ENCODE assay signal across 24 mouse cellular contexts in genomic region chr15:26291871-26292270, GRCm38 (mm10). TPM values are rescaled to one million over a fixed set of nuclear protein-coding genes. Genes with fewer than 3 reads are reported as not detected.
"Had no signal": no experiment of that assay in that cellular context is flagged by ENCODE, and none has a peak within 500 bp of the region (broad histone marks: within the 10 kb centered on the region; RNA-seq: fewer than 3 reads in every experiment).

No protein-coding gene starts in this region.

- H3K27me3 ChIP-seq: heart, embryonic 12.5 days; hindbrain, embryonic 15.5 days; intestine, embryonic 15.5 days; limb, embryonic 13.5 days; limb, embryonic 15.5 days; liver, embryonic 12.5 days had no signal

- DNase-seq: gastrocnemius, adult 2 months; gastrocnemius, postnatal 10 days; gastrocnemius, postnatal 25 days; heart, adult 18-20 months; heart, postnatal 10 days; heart, postnatal 4 days; kidney, adult 18-20 months; kidney, adult 8-10 months; kidney, postnatal 10 days; kidney, postnatal 25 days; layer of hippocampus, adult 9-11 months; layer of hippocampus, postnatal 36 days; left cerebral cortex, postnatal 4 days had no signal

- ATAC-seq: inflammation-experienced regulatory T-cells, adult 6 months; intestine, embryonic 15.5 days; intestine, postnatal 0 days; liver, embryonic 12.5 days had no signal

- H3K4me3 ChIP-seq: gastrocnemius, adult 2 months; heart, embryonic 10.5 days; heart, embryonic 12.5 days; hindbrain, embryonic 15.5 days; intestine, embryonic 15.5 days; limb, embryonic 13.5 days; limb, embryonic 15.5 days; liver, embryonic 12.5 days had no signal

- H3K9me3 ChIP-seq: heart, embryonic 10.5 days; heart, embryonic 12.5 days; hindbrain, embryonic 15.5 days; intestine, embryonic 15.5 days; limb, embryonic 13.5 days; limb, embryonic 15.5 days; liver, embryonic 12.5 days had no signal

- H3K36me3 ChIP-seq: heart, embryonic 10.5 days; heart, embryonic 12.5 days; hindbrain, embryonic 15.5 days; intestine, embryonic 15.5 days; limb, embryonic 13.5 days; limb, embryonic 15.5 days; liver, embryonic 12.5 days had no signal

- H3K4me2 ChIP-seq: heart, embryonic 12.5 days; hindbrain, embryonic 15.5 days; intestine, embryonic 15.5 days; limb, embryonic 13.5 days; limb, embryonic 15.5 days; liver, embryonic 12.5 days had no signal

- H3K4me1 ChIP-seq: heart, embryonic 10.5 days; heart, embryonic 12.5 days; hindbrain, embryonic 15.5 days; intestine, embryonic 15.5 days; limb, embryonic 13.5 days; limb, embryonic 15.5 days; liver, embryonic 12.5 days had no signal

- H3K27ac ChIP-seq: gastrocnemius, adult 2 months; heart, embryonic 10.5 days; hindbrain, embryonic 15.5 days; intestine, embryonic 15.5 days; limb, embryonic 13.5 days; limb, embryonic 15.5 days; liver, embryonic 12.5 days had no signal

- H3K9ac ChIP-seq: heart, embryonic 12.5 days; hindbrain, embryonic 15.5 days; intestine, embryonic 15.5 days; limb, embryonic 13.5 days; limb, embryonic 15.5 days; liver, embryonic 12.5 days had no signal

RNA-seq across cellular contexts. Expression of gene March11, which starts 17.0 kb away (rescaled TPM):
- polyA plus RNA-seq: intestine, postnatal 0 days; large intestine, adult 2 months; liver, adult 2 months; liver, embryonic 12.5 days had no signal
